Mouse (Mus musculus): ENCODE measurements at regions not wholly inside any gene's neighbourhood (a gene's known extent, or its start where the extent isn't known, plus 50 kb on each side); places are given as distances from the start of the nearest gene placed in this dataset.

DNA sequence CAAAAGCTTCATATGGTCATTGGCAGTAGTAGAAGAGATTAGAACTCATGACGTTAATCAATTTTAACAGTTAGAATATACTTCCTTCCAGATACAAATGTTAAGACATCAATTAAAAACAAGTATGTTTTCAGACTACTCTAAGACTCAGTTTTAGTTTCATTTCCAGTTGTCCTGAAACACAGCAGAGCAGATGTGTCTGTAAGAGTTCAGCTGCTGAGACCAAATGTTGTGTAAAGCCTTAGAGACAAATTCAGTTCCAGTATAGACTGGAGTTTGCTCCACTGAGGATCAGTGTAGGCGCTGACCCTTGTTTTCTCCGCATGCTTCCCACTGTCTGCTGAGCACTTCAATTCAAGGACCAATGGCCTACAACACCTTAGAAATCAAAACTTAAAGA lies 158.1 kb upstream of the Bmper start:
- TF ChIP-seq CTCF (IDR thresholded peaks at IDR 0.05; ENCODE audit: borderline replicate concordance, control insufficient read depth, extremely low read depth, insufficient read depth, low read length, poor library complexity) (no peak), POLR2A (IDR thresholded peaks at IDR 0.05; ENCODE audit: control insufficient read depth, extremely low read depth, insufficient read depth, low read length, poor library complexity) (no peak)
